Mouse (Mus musculus): Measurements from ENCODE around the gene Il17c. TPM values are rescaled to one million over a fixed set of nuclear protein-coding genes. Genes with fewer than 3 reads are reported as not detected.

Il17c gene
- polyA plus RNA-seq, 1 experiment from 2014 or later = not detected

- 3% methylated on average over 56 of the region's 56 CpGs for WGBS
- no peaks in the 10 kb centered on the region for H3K36me3 ChIP-seq (ENCODE audit: control insufficient read depth, insufficient read depth, low read length)
- no peak within 1 kb of the TSS for H3K27ac ChIP-seq (ENCODE audit: low read depth, low read length)
- H3K9ac ChIP-seq (ENCODE audit: low read depth, low read length) = peak within 1 kb of the TSS; percentile 48
- peaks cover 27% of the 10 kb centered on the region for H3K27me3 ChIP-seq (replicated peaks; ENCODE audit: control insufficient read depth, insufficient read depth, low read length)
- 0 out of 2 replicates have a peak, but pooled peaks have one; percentile 50 for ATAC-seq
- peak within 1 kb of the TSS; percentile 85 for H3K4me2 ChIP-seq (ENCODE audit: low read length)
- peak within 1 kb of the TSS; percentile 43 for H3K4me3 ChIP-seq (ENCODE audit: low read length)
- H3K9me3 ChIP-seq (ENCODE audit: control insufficient read depth, low read length) = no peaks in the 10 kb centered on the region
- H3K4me1 ChIP-seq (ENCODE audit: control insufficient read depth, insufficient read depth, low read depth, low read length) = peaks cover 8% of the 10 kb centered on the region
These were observed 39.0 kb downstream of the Il17c start, which contains the start of gene Snai3 for GRCm38 (mm10) chr8:122460524-122461472. TSS of gene Snai3 (minus strand) at chr8:122460733.

- Histone ChIP-seq H3K4me2 (ENCODE audit: low read length) (no peak overlapping the region), H3K4me3 (ENCODE audit: low read length) (no peak overlapping the region), H3K9ac (ENCODE audit: low read depth, low read length) (no peak overlapping the region), H3K9me3 (ENCODE audit: control insufficient read depth, low read length) (no peaks in the 10 kb centered on the region), H3K4me1 (ENCODE audit: control insufficient read depth, insufficient read depth, low read depth, low read length) (peaks cover 8% of the 10 kb centered on the region), H3K36me3 (ENCODE audit: control insufficient read depth, insufficient read depth, low read length) (peaks cover 2% of the 10 kb centered on the region), H3K27ac (ENCODE audit: low read depth, low read length) (no peak overlapping the region), H3K27me3 (replicated peaks; ENCODE audit: control insufficient read depth, insufficient read depth, low read length) (peaks cover 27% of the 10 kb centered on the region)
- WGBS = 63% methylated on average over 11 of the region's 11 CpGs
- ATAC-seq = no peak
These were observed 39.8 kb downstream of the Il17c start for GRCm38 (mm10) chr8:122461473-122462148.

GRCm38 (mm10) chr8:122462510-122462909 is 40.7 kb downstream of the Il17c start:
- Histone ChIP-seq H3K4me2 (ENCODE audit: low read length) (no peak overlapping the region), H3K27ac (ENCODE audit: low read depth, low read length) (no peak overlapping the region), H3K4me1 (ENCODE audit: control insufficient read depth, insufficient read depth, low read depth, low read length) (peaks cover 8% of the 10 kb centered on the region), H3K9ac (ENCODE audit: low read depth, low read length) (no peak overlapping the region), H3K27me3 (replicated peaks; ENCODE audit: control insufficient read depth, insufficient read depth, low read length) (peaks cover 27% of the 10 kb centered on the region), H3K4me3 (ENCODE audit: low read length) (no peak overlapping the region), H3K9me3 (ENCODE audit: control insufficient read depth, low read length) (no peaks in the 10 kb centered on the region), H3K36me3 (ENCODE audit: control insufficient read depth, insufficient read depth, low read length) (peaks cover 7% of the 10 kb centered on the region)
- no peak for ATAC-seq
- WGBS = 60% methylated on average over 8 of the region's 8 CpGs

- Histone ChIP-seq H3K27ac (ENCODE audit: low read depth, low read length) (no peak overlapping the region), H3K27me3 (replicated peaks; ENCODE audit: control insufficient read depth, insufficient read depth, low read length) (peaks cover 25% of the 10 kb centered on the region), H3K4me3 (ENCODE audit: low read length) (no peak overlapping the region), H3K4me1 (ENCODE audit: control insufficient read depth, insufficient read depth, low read depth, low read length) (peaks cover 8% of the 10 kb centered on the region), H3K4me2 (ENCODE audit: low read length) (no peak overlapping the region), H3K9ac (ENCODE audit: low read depth, low read length) (no peak overlapping the region), H3K9me3 (ENCODE audit: control insufficient read depth, low read length) (no peaks in the 10 kb centered on the region), H3K36me3 (ENCODE audit: control insufficient read depth, insufficient read depth, low read length) (peaks cover 15% of the 10 kb centered on the region)
- WGBS = 80% methylated on average over 12 of the region's 12 CpGs
- no peak for ATAC-seq
These were observed 42.1 kb downstream of the Il17c start for GRCm38 (mm10) chr8:122463651-122464640.

GRCm38 (mm10) chr8:122464985-122465384 is 43.2 kb downstream of the Il17c start:
- peaks cover 15% of the 10 kb centered on the region for H3K36me3 ChIP-seq (ENCODE audit: control insufficient read depth, insufficient read depth, low read length)
- no peak for ATAC-seq
- peaks cover 16% of the 10 kb centered on the region for H3K27me3 ChIP-seq (replicated peaks; ENCODE audit: control insufficient read depth, insufficient read depth, low read length)
- no peak overlapping the region for H3K4me3 ChIP-seq (ENCODE audit: low read length)
- H3K9me3 ChIP-seq (ENCODE audit: control insufficient read depth, low read length) = no peaks in the 10 kb centered on the region
- H3K27ac ChIP-seq (ENCODE audit: low read depth, low read length) = no peak overlapping the region
- H3K4me2 ChIP-seq (ENCODE audit: low read length) = no peak overlapping the region
- no peak overlapping the region for H3K9ac ChIP-seq (ENCODE audit: low read depth, low read length)
- WGBS = 74% methylated on average over 7 of the region's 7 CpGs
- peaks cover 8% of the 10 kb centered on the region for H3K4me1 ChIP-seq (ENCODE audit: control insufficient read depth, insufficient read depth, low read depth, low read length)

- Histone ChIP-seq H3K27ac (ENCODE audit: low read depth, low read length) (no peak overlapping the region), H3K9ac (ENCODE audit: low read depth, low read length) (no peak overlapping the region), H3K27me3 (replicated peaks; ENCODE audit: control insufficient read depth, insufficient read depth, low read length) (peaks cover 5% of the 10 kb centered on the region; the same call in 1 of the 2 replicates), H3K36me3 (ENCODE audit: control insufficient read depth, insufficient read depth, low read length) (peaks cover 18% of the 10 kb centered on the region), H3K4me3 (ENCODE audit: low read length) (no peak overlapping the region), H3K4me2 (ENCODE audit: low read length) (no peak overlapping the region), H3K4me1 (ENCODE audit: control insufficient read depth, insufficient read depth, low read depth, low read length) (no peaks in the 10 kb centered on the region), H3K9me3 (ENCODE audit: control insufficient read depth, low read length) (no peaks in the 10 kb centered on the region)
- 88% methylated on average over 13 of the region's 13 CpGs for WGBS
- no peak for ATAC-seq
These were observed 46.0 kb downstream of the Il17c start for GRCm38 (mm10) chr8:122467816-122468215.

- ATAC-seq = no peak
- H3K4me2 ChIP-seq (ENCODE audit: low read length) = no peak overlapping the region
- peaks cover 5% of the 10 kb centered on the region for H3K4me1 ChIP-seq (ENCODE audit: control insufficient read depth, insufficient read depth, low read depth, low read length)
- no peak overlapping the region for H3K9ac ChIP-seq (ENCODE audit: low read depth, low read length)
- no peak overlapping the region for H3K27ac ChIP-seq (ENCODE audit: low read depth, low read length)
- H3K36me3 ChIP-seq (ENCODE audit: control insufficient read depth, insufficient read depth, low read length) = peaks cover 20% of the 10 kb centered on the region
- no peaks in the 10 kb centered on the region for H3K27me3 ChIP-seq (replicated peaks; ENCODE audit: control insufficient read depth, insufficient read depth, low read length)
- no peaks in the 10 kb centered on the region for H3K9me3 ChIP-seq (ENCODE audit: control insufficient read depth, low read length)
- H3K4me3 ChIP-seq (ENCODE audit: low read length) = no peak overlapping the region
- WGBS = 82% methylated on average over 6 of the region's 6 CpGs
These were observed 47.6 kb downstream of the Il17c start for GRCm38 (mm10) chr8:122469407-122469806.

- 84% methylated on average over 9 of the region's 10 CpGs for WGBS
- ATAC-seq = no peak
- no peak overlapping the region for H3K4me3 ChIP-seq (ENCODE audit: low read length)
- H3K27ac ChIP-seq (ENCODE audit: low read depth, low read length) = no peak overlapping the region
- no peak overlapping the region for H3K4me2 ChIP-seq (ENCODE audit: low read length)
- H3K36me3 ChIP-seq (ENCODE audit: control insufficient read depth, insufficient read depth, low read length) = peaks cover 20% of the 10 kb centered on the region
- H3K4me1 ChIP-seq (ENCODE audit: control insufficient read depth, insufficient read depth, low read depth, low read length) = peaks cover 11% of the 10 kb centered on the region
- no peaks in the 10 kb centered on the region for H3K27me3 ChIP-seq (replicated peaks; ENCODE audit: control insufficient read depth, insufficient read depth, low read length)
- H3K9ac ChIP-seq (ENCODE audit: low read depth, low read length) = no peak overlapping the region
- H3K9me3 ChIP-seq (ENCODE audit: control insufficient read depth, low read length) = no peaks in the 10 kb centered on the region
These were observed 48.1 kb downstream of the Il17c start for GRCm38 (mm10) chr8:122469965-122470364.
